Mouse (Mus musculus): Measurements from ENCODE around the gene Csrnp3.

Csrnp3 gene

GRCm38 (mm10) chr2:66009677-66010076, 164.1 kb downstream of the Csrnp3 start:
- DNase-seq (ENCODE audit: low read depth in 1 of 2, low spot score in 2 of 2): no peak

GRCm38 (mm10) chr2:66018711-66019110, 173.1 kb downstream of the Csrnp3 start:
- no peak for DNase-seq (ENCODE audit: low read depth in 1 of 2, low spot score in 2 of 2)

GRCm38 (mm10) chr2:66019235-66019634, 173.7 kb downstream of the Csrnp3 start:
- DNase-seq (ENCODE audit: low read depth in 1 of 2, low spot score in 2 of 2): no peak

- DNase-seq (ENCODE audit: low read depth in 1 of 2, low spot score in 2 of 2): no peak
These were observed 177.9 kb downstream of the Csrnp3 start for GRCm38 (mm10) chr2:66023419-66023818.

- no peak for DNase-seq (ENCODE audit: low read depth in 1 of 2, low spot score in 2 of 2)
These were observed 179.3 kb downstream of the Csrnp3 start for GRCm38 (mm10) chr2:66024837-66025236.

DNA sequence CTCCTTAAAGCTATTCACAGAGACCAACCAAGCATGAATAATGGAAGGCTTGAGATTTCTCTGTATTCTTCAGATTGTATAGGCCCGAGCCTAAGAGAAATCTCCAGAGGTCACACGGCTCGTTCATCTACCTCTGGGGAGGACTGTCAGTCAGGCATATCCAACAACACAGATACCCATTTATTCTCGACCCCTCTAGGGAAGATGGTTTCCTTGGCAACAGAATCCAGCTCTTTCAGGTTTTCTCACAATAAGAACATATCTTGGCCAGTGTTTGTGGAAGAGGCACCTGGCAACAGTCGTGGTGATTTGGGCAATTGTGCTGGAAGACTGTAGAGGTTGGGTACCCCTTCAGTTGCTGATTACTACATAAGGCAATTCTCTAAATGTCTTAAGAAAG, 183.2 kb downstream of the Csrnp3 start:
- no peak for DNase-seq (ENCODE audit: low read depth in 1 of 2, low spot score in 2 of 2)

DNA sequence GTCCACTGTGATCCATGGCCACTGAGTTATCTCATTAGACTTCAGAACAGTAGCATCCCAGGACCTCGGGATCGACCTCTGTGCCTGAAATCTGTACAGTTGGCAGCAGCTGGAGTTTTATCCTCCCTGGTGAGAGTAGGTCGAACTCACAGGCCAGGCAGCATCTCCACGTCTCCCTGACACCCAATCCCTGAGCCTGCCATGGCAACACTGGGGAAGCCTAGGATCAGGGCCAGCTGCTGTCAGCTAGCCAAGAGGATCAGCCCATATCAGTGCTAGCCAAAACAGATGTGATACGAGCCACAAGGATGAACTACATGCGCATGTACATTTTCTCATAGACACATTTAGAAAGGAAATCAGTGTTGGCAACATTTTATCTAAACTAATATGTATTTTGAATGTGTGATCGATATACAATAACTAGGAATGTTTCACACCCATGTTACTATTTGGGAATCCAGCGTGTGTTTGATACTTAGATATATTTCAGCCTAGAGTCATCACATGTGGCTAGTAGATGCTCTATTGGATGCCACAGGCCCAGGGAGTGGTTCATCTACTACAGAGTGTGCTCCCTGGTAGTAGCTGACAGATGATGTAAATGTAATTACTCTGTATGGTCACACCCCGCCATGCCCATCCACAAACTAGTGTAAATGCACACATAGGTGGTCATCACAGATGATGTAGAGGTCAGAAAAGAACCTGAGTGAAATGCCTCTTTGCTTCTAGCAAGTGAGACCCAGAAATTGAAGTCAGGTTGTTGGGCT, 189.5 kb downstream of the Csrnp3 start:
- DNase-seq (ENCODE audit: low read depth in 1 of 2, low spot score in 2 of 2): no peak

GRCm38 (mm10) chr2:66040611-66041010, 195.0 kb downstream of the Csrnp3 start:
- DNase-seq (ENCODE audit: low read depth in 1 of 2, low spot score in 2 of 2): no peak

DNA sequence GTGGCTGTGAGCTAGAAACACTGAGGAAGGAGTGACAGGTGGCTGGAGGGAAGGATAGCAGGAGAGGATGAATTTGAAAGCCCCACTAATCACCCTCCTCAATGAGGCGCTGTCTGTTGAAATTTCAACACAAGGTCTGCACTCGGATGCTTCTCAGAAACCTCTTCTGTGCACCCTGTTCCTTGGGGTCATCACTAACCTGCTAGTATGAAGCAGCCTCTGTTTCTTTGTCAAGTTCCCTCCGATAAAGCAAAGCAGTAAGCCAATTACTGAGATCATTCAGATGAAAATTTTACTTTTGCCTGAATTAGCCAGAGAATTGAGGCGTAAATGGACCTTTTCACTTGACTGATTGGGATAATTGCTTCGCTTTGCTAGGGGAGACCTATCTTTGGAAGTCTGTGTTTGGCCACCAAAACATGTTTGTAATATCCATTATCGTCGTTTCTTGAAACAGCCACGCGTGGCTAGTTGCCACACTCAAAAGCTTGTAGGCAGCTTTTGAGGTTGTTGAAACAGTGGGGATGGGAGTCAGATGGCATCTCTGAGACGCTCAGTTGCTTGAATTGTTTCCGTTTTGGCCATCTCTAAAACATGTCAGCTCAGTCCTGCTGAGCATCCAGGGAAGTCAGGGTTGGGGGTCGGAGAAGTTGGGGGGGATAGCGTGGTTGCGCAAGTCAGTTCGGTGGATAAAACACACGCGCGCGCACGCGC, 195.8 kb downstream of the Csrnp3 start:
- DNase-seq (ENCODE audit: low read depth in 1 of 2, low spot score in 2 of 2): no peak

DNA sequence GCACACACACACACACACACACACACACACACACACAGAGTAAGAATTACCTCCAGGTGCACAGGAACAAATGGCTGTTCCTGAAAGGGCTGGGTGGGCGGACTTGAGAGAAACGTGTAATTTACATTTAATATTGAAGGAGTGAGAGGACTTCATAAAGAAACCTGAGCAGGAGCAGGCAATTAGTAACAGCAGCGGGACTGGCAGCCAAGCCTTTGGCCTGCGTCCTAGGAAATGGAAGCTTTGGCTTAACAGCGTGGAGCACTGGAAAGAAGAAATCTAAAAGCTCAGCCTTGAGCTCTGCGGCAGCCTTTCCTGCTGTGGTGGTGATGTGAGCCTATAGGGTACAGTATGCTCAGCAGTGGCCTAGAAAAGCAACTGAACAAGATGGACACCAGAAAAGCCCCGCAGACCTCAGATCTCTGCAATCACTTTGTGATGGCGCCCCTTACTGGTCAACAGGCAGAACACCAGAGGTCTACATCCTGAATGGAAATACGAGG, 196.4 kb downstream of the Csrnp3 start:
- no peak for DNase-seq (ENCODE audit: low read depth in 1 of 2, low spot score in 2 of 2)

DNA sequence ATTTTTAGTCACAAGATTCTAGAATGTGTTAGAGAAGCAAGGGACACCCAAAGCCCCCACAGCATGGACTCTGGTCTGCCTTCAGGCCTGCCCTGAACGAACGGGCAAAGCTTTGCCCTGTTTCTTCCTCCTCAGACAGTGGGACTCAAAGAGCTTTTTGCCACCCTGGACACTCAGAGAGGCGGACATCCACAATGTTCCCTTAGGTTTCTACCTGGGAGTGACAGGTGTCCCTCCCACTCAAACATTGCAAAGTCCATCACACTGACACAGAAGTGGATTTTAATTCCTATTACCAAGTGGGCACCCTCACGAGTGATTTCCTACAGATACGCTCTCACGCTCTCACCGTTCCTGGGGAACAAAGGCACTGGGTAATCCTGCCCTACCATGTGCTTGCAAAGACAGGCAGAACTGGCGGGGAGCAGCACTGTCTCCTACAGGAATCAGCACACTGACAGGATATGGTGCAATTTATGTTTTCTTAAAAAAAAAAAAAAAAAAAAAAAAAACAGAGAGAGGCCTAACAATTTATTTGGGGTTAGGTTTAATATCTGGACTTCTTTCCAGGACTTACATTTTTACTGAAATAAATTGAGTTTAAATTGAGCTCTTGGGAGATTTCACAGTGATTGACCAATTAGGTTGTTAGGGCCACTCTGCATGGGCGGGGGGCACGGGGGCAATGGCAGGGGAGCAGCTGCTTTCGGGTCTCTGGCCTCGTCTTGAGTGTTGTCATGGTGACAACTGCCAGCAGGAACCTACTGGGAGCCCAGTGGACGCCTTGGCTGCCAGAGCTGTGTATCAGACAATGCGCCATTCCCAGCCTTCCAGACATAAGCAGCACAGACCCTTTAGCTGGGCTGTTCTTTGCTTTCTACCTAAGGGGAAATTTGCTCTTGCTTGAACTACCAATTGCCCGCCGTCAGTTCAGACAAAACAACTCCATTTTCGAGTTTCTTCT, 198.2 kb downstream of the Csrnp3 start:
- DNase-seq (ENCODE audit: low read depth in 1 of 2, low spot score in 2 of 2): no peak

- DNase-seq (ENCODE audit: low read depth in 1 of 2, low spot score in 2 of 2): no peak
These were observed 199.0 kb downstream of the Csrnp3 start for GRCm38 (mm10) chr2:66044405-66045089.

DNA sequence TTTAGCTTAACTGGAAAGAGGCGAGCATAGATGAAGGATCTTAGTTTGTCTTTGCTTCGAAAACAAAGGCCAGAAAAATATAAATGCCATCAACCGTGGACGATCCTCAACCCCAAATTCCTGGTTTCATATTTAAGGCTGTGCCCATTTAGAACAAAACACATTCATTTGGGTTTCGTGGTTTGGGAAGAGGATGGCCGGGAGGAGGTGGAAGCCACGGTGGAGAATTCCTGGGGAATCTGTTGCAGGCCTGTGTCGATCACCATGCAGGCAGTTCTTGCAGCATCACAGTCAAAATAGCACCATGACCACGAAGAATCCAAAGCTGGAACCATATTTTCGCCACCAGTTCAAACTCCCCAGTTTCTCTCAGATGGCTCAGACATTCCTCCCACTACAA, 217.7 kb downstream of the Csrnp3 start:
- DNase-seq (ENCODE audit: low read depth in 1 of 2, low spot score in 2 of 2): no peak

- no peak for DNase-seq (ENCODE audit: low read depth in 1 of 2, low spot score in 2 of 2)
These were observed 223.9 kb downstream of the Csrnp3 start for GRCm38 (mm10) chr2:66069454-66069853.

GRCm38 (mm10) chr2:66080731-66081130, 235.2 kb downstream of the Csrnp3 start:
- no peak for DNase-seq (ENCODE audit: low read depth in 1 of 2, low spot score in 2 of 2)
